Mouse (Mus musculus): ENCODE results near the gene Cyp4a31. TPM values are rescaled to one million over a fixed set of nuclear protein-coding genes. Genes with fewer than 3 reads are reported as not detected.
"Not testable (repeated sequence)": the region's sequence is repeated elsewhere in the genome, so short reads cannot be mapped to it uniquely, and the experiment has no call there.

Cyp4a31 gene
- polyA plus RNA-seq, 1 experiment from 2014 or later = not detected

DNA sequence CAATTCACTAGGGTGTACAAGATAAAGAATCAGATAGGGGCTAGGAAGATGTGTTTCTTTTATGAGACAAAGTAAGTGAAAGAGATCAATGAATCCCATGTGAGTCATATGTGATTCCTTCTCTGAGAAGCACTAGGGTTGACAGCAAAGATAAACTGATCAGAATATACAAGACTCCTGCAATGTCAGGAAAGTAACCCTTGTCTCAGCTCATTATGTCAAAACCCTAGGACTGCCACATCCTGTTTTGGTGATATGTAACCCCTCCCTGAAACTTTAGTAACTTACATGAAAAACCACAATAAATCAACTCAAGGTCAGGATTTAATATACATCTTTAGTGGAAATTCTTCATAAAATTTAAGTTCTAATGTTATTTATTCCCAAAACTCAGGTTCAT lies 50.6 kb downstream of the Cyp4a31 start:
- H3K4me1 ChIP-seq (ENCODE audit: control insufficient read depth, insufficient read depth, low read length) = no peaks in the 10 kb centered on the region
- no peak overlapping the region for H3K4me3 ChIP-seq (ENCODE audit: low read depth, low read length)
- no peak overlapping the region for H3K9ac ChIP-seq (ENCODE audit: low read length)
- H3K9me3 ChIP-seq (ENCODE audit: control insufficient read depth, low read length) = no peaks in the 10 kb centered on the region
- H3K27ac ChIP-seq (ENCODE audit: low read depth, low read length) = no peak overlapping the region
- H3K36me3 ChIP-seq (ENCODE audit: control insufficient read depth, insufficient read depth, low read length) = no peaks in the 10 kb centered on the region
- H3K4me2 ChIP-seq = no peak overlapping the region
- no peaks in the 10 kb centered on the region for H3K27me3 ChIP-seq (ENCODE audit: control insufficient read depth, insufficient read depth, low read length)
- no peak for ATAC-seq (ENCODE audit: low FRiP score)
- no peak for DNase-seq (ENCODE audit: low spot score, missing footprints)

DNA sequence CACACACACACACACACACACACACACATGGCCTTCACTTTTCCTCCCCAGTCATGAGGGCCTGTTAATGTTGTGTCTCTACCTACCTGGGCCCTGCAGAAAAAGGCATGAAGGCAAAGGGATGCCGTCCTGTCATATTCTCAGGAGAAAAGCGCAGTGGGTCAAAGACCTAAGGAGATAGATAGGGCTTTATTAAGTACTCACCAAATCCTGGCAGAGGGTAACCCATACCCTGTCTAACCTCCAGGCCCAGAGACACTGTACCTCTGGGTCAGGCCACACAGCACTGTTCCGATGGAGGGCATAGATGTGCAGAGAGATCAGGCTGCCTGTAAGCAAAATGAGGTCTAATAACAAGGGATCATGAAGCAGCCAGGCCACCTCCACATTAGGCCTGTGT lies 62.1 kb downstream of the Cyp4a31 start:
- not testable (repeated sequence) for H3K9ac ChIP-seq (ENCODE audit: low read length); H3K27ac ChIP-seq (ENCODE audit: low read depth, low read length); H3K4me3 ChIP-seq (ENCODE audit: low read depth, low read length); H3K27me3 ChIP-seq (ENCODE audit: control insufficient read depth, insufficient read depth, low read length); H3K36me3 ChIP-seq (ENCODE audit: control insufficient read depth, insufficient read depth, low read length); H3K4me2 ChIP-seq; H3K9me3 ChIP-seq (ENCODE audit: control insufficient read depth, low read length); ATAC-seq (ENCODE audit: low FRiP score); H3K4me1 ChIP-seq (ENCODE audit: control insufficient read depth, insufficient read depth, low read length); DNase-seq (ENCODE audit: low spot score, missing footprints)
- 98% methylated on average over 3 of the region's 3 CpGs for WGBS

Other genes starting within 250 kb of the Cyp4a31 start
- gene Cyp4a12b, start 152.0 kb upstream of the Cyp4a31 start, polyA plus RNA-seq (2014; fragmentation: Nextera tagmentation; extraction: Ambion mirVana) = not detected in 2 replicates
- gene Cyp4a30b, start 111.0 kb upstream of the Cyp4a31 start, polyA plus RNA-seq (2014; fragmentation: Nextera tagmentation; extraction: Ambion mirVana) = not detected in 2 replicates
- gene Cyp4a14, start 67.5 kb upstream of the Cyp4a31 start, polyA plus RNA-seq (2014; fragmentation: Nextera tagmentation; extraction: Ambion mirVana) = not detected in 2 replicates
- gene Cyp4a10, start 45.4 kb upstream of the Cyp4a31 start, polyA plus RNA-seq (2014; fragmentation: Nextera tagmentation; extraction: Ambion mirVana) = not detected in 2 replicates
- not detected in 2 replicates for gene Cyp4a32, start 37.3 kb downstream of the Cyp4a31 start, polyA plus RNA-seq (2014; fragmentation: Nextera tagmentation; extraction: Ambion mirVana)
- 0.12 TPM in 1 of 2 replicates, not detected in the other for gene Cyp4b1, start 84.1 kb downstream of the Cyp4a31 start, polyA plus RNA-seq (2014; fragmentation: Nextera tagmentation; extraction: Ambion mirVana)
- 42.8 and 46.4 TPM in 2 replicates for gene Efcab14, start 174.1 kb downstream of the Cyp4a31 start, polyA plus RNA-seq (2014; fragmentation: Nextera tagmentation; extraction: Ambion mirVana)
- gene Tex38, start 217.4 kb downstream of the Cyp4a31 start, polyA plus RNA-seq (2014; fragmentation: Nextera tagmentation; extraction: Ambion mirVana) = 0.41 TPM in 1 of 2 replicates, not detected in the other
- 42.3 and 50.9 TPM in 2 replicates for gene Atpaf1, start 221.2 kb downstream of the Cyp4a31 start, polyA plus RNA-seq (2014; fragmentation: Nextera tagmentation; extraction: Ambion mirVana)

Data from midbrain, embryonic 11.5 days (tissue).